Mouse (Mus musculus): ENCODE data around the gene 4930579F01Rik. TPM values are rescaled to one million over a fixed set of nuclear protein-coding genes. Genes with fewer than 3 reads are reported as not detected.

The 4930579F01Rik gene
- total RNA-seq, 2 experiments from 2014 or later, result not detected

DNA sequence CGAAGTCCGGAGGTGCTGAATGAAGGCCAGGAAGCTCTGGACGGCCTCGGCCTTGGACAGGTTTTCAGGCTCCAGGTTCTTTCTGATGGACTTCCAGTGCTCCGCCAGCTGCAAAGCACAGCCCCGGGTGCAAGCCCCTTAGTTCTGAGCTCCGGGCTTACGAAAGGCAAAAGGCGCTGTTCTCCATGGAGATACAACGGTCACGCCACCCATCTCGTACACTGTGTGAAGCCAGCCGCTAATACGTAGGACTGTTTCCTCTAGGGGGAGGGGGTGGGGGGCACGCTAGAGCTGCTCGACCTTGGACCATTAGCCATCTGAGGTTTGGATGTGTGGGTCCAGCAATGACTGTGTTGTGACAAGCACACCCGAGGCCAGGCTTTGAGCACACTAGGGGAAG lies 79.5 kb downstream of the 4930579F01Rik start:
- TF ChIP-seq CTCF (IDR thresholded peaks at IDR 0.05), result no peak
- intact Hi-C loops (cut with DNase I), result no loop called here
- H3K4me3 ChIP-seq, result peak overlapping the region; percentile 46

More for the DNA sequence above, 79.5 kb downstream of the 4930579F01Rik start:
- no peak overlapping the region for H3K27ac ChIP-seq
- DNase-seq, result no peak

Other genes starting within 250 kb of the 4930579F01Rik start
- gene Dapp1, start 212.3 kb downstream of the 4930579F01Rik start, total RNA-seq (2021), result 1 to 10 TPM in 1 of 2 experiments, under 1 TPM in 1; 0.84 to 2.0 TPM
- gene 1110002E22Rik, start 128.8 kb downstream of the 4930579F01Rik start, total RNA-seq (2021), result 100 to 1,000 TPM; 120 to 128 TPM
- gene Gm5105, start 126.4 kb downstream of the 4930579F01Rik start, total RNA-seq (2021), result 1 to 10 TPM; 1.3 to 1.8 TPM
- 1 to 10 TPM; 1.6 to 2.1 TPM for gene Trmt10a, start 50.4 kb downstream of the 4930579F01Rik start, total RNA-seq (2021)
- 1 to 10 TPM; 1.0 to 2.0 TPM for gene Mttp, start 48.9 kb downstream of the 4930579F01Rik start, total RNA-seq (2021)
- gene Adh7, start 23.9 kb upstream of the 4930579F01Rik start, total RNA-seq (2021), result under 1 TPM; 0.48 to 0.53 TPM
- 10 to 100 TPM; 19.3 to 27.8 TPM for gene Adh1, start 67.2 kb upstream of the 4930579F01Rik start, total RNA-seq (2021)
- gene Adh6a, start 119.5 kb upstream of the 4930579F01Rik start, total RNA-seq (2021), result not detected
- gene Adh6b, start 147.9 kb upstream of the 4930579F01Rik start, total RNA-seq (2021), result not detected
- gene Adh4, start 221.6 kb upstream of the 4930579F01Rik start, total RNA-seq (2021), result not detected
- gene Adh5, start 249.3 kb upstream of the 4930579F01Rik start, total RNA-seq (2021), result 10 to 100 TPM; 51.8 to 60.6 TPM

Measured in gastrocnemius, adult 2 months (tissue).